Mouse (Mus musculus): ENCODE measurements around the gene Slc39a11.
A peak's percentile ranks its signal among the peaks of the same experiment; 100 is the strongest.

DNA sequence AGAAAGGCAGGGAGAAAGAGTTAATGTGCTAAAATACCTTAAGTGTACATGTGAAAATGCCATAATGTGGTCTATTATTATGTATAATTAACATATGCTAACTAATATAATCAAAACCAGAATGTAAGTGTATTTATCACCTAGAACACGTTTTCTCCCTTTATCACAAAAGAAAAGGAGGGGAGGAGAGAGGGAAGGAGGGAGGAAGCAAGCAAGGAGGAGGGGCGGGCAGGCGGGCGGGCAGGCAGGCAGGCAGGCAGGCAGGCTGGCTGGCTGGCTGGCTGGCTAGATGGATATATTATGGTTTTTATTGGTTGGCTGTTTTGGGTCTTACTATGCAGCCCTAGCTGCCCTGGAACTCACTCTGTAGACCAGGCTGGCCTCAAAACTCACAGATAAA, 19.8 kb upstream of the Slc39a11 start:
- TF ChIP-seq EP300 (IDR thresholded peaks at IDR 0.05; ENCODE audit: low read depth) (0 out of 2 replicates have a peak, but pooled peaks have one; percentile 1), CTCF (IDR thresholded peaks at IDR 0.05; ENCODE audit: low read depth) (no peak)
